Mouse (Mus musculus) adrenal gland, adult 8-10 months (tissue): ENCODE measurements around the gene Mpnd. TPM values are rescaled to one million over a fixed set of nuclear protein-coding genes. Genes with fewer than 3 reads are reported as not detected.
A peak's percentile ranks its signal among the peaks of the same experiment; 100 is the strongest.

Experiments
- DNase-seq: peaks from one replicate; pipeline ENCODE4 v3.0.0; 2022
- total RNA-seq, 4 experiments: library from RNA; stranded (reverse); gene quantifications; 2 replicates each; pipeline ENCODE4 v1.2.4; 2022

The Mpnd gene
- total RNA-seq, result 100 to 1,000 TPM; 101 to 119 (median 110) TPM

GRCm38 (mm10) chr17:56005415-56006061 lies at the start of gene Mpnd, which contains the start of gene Stap2:
Gene Mpnd (plus strand): TSS chr17:56005711.
Gene Stap2 (minus strand): TSS chr17:56005584.
- peak; percentile 15 for DNase-seq

DNA sequence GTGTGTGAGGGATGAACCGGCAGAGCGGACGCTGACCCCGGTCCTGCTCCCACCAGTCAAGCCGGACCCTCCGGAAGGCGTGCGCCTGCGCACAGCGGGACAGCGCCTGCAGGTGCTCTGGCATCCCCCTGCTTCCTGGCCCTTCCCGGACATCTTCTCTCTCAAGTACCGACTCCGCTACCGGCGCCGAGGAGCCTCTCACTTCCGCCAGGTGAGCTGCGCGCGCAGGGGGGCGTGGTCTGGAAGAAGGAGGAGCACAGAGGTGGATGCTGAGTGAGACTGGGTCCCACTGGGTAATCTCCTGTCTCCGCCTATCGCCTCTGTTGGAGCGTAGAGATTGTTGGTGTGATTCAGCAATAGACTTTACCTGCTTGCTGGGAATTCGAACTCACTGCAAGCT lies 49.4 kb upstream of the Mpnd start:
- no peak for DNase-seq

- no peak for DNase-seq
Observed at GRCm38 (mm10) chr17:55956591-55956990, 48.9 kb upstream of the Mpnd start.

DNA sequence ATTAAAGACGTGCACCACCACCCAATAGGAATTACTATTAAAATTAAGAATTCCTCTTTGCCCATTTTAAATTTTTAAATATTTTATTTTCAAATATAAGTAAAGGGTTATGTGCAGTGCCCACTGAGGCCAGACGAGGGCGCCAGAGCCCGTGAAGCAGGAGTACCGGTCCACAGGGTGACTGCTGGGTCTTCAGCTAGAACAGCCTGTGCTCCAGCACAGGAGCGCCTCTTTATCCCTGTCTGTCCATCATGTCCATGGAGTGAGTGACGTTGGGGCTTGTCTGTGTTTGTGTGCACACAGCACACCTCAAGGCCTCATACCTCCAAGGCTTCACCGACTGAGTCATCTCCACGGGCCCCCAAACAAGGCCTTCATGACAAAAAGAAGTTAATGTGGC lies 48.3 kb upstream of the Mpnd start:
- no peak for DNase-seq

DNA sequence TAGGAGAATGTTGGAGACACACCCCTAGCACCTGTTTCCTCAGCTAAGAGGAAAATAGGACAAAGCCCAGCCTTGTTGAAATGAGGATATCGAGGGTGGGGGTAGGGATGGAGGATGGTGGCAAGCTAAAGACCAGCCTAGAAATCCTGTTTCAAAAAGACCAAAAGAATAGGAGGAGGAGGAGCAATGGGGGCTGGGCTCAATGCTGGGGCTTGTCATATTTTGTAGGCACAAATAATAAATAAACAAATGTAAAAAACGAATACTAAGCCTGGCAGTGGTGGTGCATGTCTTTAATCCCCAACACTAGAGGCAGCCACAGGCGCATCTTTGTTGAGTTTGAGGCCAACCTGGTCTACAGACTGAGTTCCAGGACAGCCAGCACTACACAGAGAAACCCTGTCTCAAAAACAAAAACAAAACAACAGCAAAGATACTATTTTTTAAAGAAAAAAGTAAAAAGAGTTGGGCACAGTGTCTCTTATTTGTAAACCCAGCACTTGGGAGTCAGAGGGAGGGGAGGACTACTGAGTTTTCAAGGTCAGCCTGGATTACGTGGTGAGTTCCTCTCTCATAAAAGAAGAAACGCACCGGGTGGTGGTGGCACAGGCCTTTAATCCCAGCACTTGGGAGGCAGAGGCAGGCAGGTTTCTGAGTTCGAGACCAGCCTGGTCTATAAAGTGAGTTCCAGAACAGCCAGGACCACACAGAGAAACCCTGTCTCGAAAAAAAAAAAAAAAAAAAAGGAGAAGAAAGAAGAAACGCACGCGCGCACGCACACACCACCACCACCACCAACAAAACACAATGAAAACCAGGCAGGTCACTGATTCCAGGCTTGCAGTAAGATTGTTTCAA lies 47.6 kb upstream of the Mpnd start:
- no peak for DNase-seq

DNA sequence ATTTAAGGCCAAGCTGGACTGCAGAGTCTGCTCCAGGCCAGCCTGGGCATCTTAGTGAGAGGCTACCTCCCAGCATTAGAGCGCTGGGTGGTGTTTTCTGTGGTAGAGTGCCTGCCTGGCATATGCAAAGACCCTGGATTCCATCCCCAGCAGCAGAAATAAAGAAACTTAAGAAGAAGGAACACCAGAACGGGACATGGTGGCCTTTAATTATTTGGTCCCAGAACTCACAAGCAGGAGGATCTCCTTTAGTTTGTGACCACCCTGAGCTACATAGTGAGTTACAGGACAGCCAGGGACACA lies 47.0 kb upstream of the Mpnd start:
- no peak for DNase-seq

GRCm38 (mm10) chr17:55958918-55959728 lies 46.4 kb upstream of the Mpnd start, which contains the start of gene Yju2:
Gene Yju2 (plus strand): TSS chr17:55959099.
- peak; percentile 90 for DNase-seq

DNA sequence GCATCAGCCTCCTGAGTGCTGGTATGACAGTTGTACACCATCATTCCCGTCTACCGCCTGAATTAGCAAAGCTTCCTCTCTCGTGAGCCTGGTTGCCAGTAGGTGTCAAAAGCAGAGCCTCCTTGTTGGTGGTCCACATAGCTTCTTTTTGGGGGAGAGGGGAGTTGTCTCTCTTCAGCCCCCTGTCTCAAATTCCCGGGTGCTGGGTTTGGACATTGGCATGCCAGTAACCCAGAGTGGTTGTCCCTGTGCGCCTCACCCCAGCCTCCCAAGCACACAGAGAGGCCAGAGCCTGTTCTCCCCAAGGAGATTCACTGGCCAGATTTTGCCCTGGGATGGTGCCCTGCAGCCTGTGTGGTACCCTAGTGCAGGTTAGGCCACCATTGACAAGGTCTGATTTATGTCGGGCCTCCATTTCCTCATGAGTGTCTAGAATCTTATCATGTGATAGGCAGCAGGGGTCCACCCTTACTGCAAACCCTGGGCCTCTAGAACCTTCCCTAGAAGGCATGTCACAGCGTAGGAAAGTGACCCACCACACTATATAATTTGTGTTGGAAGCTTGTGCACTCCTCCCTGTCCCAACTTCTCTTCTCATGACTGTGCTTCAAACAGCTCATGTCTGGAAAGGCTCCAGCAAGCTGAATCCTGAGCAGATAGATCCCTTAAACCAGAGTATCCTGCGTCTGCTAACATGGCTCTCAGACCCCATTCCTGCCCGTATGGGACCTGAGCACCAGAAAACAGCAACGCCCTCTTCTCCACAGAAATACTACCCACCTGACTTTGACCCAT lies 45.4 kb upstream of the Mpnd start:
- DNase-seq, result no peak

DNA sequence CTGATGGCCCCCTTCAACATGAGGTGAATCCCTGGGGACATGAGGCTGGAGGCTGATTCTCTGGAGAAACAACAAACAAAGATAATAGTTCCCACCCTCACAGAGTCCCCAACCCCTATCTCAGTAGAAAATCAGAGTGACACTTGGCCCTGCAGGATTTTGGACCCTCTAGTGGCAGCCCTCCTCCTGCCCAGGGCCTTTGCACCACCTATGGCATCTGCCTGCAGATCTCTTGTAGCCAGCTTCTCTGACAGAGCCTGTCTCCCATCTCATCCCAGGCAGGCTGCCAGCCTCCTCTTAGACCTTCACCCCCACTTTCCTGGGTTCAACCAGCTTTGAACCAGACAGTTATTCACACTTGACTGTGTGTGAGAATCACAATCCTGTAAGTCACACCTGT lies 44.7 kb upstream of the Mpnd start:
- DNase-seq, result no peak

- no peak for DNase-seq
Observed at GRCm38 (mm10) chr17:55961631-55962030, 43.9 kb upstream of the Mpnd start.

GRCm38 (mm10) chr17:55963171-55963570 lies 42.3 kb upstream of the Mpnd start:
- DNase-seq, result no peak

- no peak for DNase-seq
Observed at GRCm38 (mm10) chr17:55964496-55964895, 41.0 kb upstream of the Mpnd start.

- no peak for DNase-seq
Observed at GRCm38 (mm10) chr17:55964996-55965395, 40.5 kb upstream of the Mpnd start.

DNA sequence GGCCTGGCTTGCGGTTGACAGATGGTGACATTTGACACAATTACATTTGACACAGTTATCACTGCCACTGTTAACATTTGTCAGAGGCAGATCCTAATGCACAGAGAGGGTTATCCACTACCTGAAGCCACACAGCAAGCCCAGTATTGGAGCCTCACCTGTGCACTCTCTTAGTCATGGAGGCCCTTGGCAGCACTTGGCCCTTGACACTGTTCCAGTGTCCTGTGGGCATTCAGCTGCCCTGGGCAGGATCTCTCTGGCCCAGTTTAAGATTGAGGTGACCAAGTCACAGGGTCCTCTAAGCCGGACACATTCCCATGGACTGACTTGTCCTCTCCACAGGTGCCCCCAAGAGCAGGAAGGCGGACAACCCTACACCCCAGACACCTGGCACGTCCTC lies 38.3 kb upstream of the Mpnd start:
- no peak for DNase-seq

DNA sequence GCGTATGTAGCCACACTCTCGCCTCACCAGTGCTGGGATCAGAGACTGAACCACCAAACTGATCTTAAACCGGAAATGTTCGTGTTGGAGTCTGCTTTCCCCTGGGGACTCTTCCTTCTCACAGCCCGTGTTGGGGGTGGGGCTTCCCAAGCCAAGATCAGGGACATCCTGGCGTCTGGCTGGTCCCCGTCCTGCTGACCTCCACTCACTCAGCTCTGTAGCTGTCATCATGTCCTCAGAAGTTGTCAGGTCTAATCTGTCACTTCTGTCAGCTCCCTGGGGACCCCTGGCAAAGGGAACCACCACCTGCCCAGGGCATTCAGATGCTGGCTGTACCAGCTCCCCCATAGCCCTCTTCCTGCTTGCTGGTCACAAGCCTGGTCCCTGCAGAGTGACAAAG lies 37.3 kb upstream of the Mpnd start:
- no peak for DNase-seq

GRCm38 (mm10) chr17:55969560-55969959 lies 36.0 kb upstream of the Mpnd start:
- DNase-seq, result no peak

DNA sequence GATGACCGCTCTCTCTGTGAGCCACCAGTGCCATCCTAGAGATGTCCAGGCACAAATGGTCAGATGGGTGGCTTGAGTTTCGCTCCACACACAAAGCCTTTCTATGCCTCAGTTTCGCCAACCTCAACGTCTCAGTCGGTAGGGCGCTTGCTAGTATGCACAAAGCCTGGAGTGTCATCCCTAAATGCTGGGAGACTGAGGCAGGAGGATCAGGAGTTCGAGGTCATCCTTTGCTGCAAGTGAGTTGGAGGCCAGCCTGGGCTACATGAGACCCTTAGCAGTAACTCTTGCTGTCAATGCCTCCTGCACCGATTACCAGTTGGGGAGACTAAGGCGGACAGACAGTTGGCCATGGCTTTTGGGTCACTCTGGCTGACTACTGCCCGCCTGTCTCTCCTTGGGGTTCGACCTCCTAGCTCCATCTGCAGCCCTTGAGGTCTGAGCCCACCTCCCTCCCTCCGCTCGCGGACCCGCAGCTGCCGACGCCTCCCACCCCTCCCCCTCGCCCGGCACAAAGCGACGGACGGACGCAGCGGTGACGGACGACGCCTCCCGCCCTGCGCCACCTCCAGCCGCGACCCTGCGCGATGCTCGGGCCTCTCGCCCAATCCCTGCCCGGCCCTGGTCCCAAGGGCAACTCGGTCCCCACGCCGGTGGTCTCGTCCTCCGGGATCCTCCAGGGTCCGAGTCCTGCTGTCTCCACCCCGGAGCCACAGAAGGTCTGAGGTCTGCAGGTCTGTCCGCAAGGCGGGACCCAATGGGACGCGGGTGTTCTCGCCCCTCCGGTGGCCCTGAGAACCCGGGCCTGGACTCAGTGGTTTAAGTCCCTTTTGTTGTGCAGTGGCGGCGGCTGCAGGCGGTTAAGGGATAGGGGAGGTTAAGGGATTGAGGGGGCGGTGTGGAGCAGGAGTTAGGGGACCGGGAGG lies 35.3 kb upstream of the Mpnd start, which contains the start of gene Shd:
Shd (plus strand) TSS at position 502 of the 926 bp plus-strand sequence.
- no peak for DNase-seq

- DNase-seq, result no peak
Observed at GRCm38 (mm10) chr17:55971453-55971852, 34.1 kb upstream of the Mpnd start.

GRCm38 (mm10) chr17:55976255-55976862 lies 29.2 kb upstream of the Mpnd start:
- DNase-seq, result peak; percentile 66

- no peak for DNase-seq
Observed at GRCm38 (mm10) chr17:55977301-55977700, 28.2 kb upstream of the Mpnd start.
